Mouse (Mus musculus) kidney, adult 2 months (tissue): ENCODE measurements around the gene Crhr1.

Experiments
- CTCF ChIP-seq: fragments of 200-500 bp; conservative IDR thresholded peaks from 2 replicates; pipeline ENCODE4 v1.5.1; 2011; ENCODE audit warnings: low read depth, mild to moderate bottlenecking, control low read depth, low read length, moderate library complexity, mixed read lengths; ENCODE audit not compliant: insufficient read depth, insufficient read length
- POLR2A ChIP-seq: fragments of 200-500 bp; IDR thresholded peaks from one replicate; pipeline ENCODE4 v1.6.1; 2011; ENCODE audit warnings: low read depth, low read length, control low read depth

DNA sequence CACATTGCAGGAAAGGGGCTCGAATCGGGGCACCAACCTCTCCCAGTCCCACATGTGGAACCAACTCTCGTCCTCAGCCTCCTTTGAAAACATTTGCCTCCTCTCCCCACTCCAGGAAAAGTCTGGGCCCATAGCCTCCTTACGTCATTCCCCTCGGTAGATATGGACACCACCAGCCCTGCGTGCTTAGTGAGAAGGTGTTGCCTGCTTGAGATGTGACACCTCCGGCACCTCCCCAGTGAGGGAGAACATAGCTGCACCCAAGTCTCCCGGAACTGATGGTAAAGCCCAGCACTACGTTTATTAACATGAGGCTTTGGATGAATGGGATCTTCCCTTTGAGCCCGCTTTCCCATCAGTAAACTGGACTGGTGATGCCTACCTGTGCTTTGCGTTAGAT, 62.7 kb downstream of the Crhr1 start:
- TF ChIP-seq POLR2A = no peak
- no peak for TF ChIP-seq CTCF
